24 mouse cellular contexts compared by ENCODE assay signal in genomic region chr2:28040466-28040865, GRCm38 (mm10). TPM values are rescaled to one million over a fixed set of nuclear protein-coding genes. Genes with fewer than 3 reads are reported as not detected.
DNase-seq lines count a peak whose midpoint lies in the region; TF ChIP-seq lines count a peak whose summit lies in the region.
"Had no signal": no experiment of that assay in that cellular context is flagged by ENCODE, and none has a peak within 500 bp of the region (broad histone marks: within the 10 kb centered on the region; RNA-seq: fewer than 3 reads in every experiment).

No protein-coding gene starts in this region.

- peaks cover 9% of the 10 kb centered on the region for H3K36me3 ChIP-seq in myocyte (ENCODE audit: control insufficient read depth, insufficient read depth)

- no peaks in the 10 kb centered on the region for H3K27me3 ChIP-seq in myocyte (ENCODE audit: control insufficient read depth, insufficient read depth, insufficient read length)
- H3K27me3 ChIP-seq: Patski had no signal

- no peaks in the 10 kb centered on the region for H3K79me2 ChIP-seq in myocyte (ENCODE audit: control insufficient read depth, insufficient read depth)

- peak; percentile 30 for TF ChIP-seq POLR2A in myocyte (IDR thresholded peaks at IDR 0.05; ENCODE audit: insufficient read length, low read depth)

- no peak overlapping the region for H3ac ChIP-seq in myocyte (ENCODE audit: control insufficient read depth, insufficient read length)

- H3K4me3 ChIP-seq in myocyte, result no peak overlapping the region

- H3K4me2 ChIP-seq in myocyte (ENCODE audit: low read depth), result no peak overlapping the region

- peak; percentile 2 for DNase-seq in cerebellum, adult 9-10 months
- DNase-seq in cerebellum, adult 9-11 months, result no peak
- DNase-seq in heart, adult 11 months, result peak; percentile 83
- no peak for DNase-seq in heart, postnatal 10 days
- DNase-seq in right cerebral cortex, adult 18-20 months, result no peak
- DNase-seq: adrenal gland, postnatal 10 days; adrenal gland, postnatal 25 days; B cell, adult 2 months; cerebellum, adult 11 months; cerebellum, adult 11-12 months; cerebellum, adult 18-20 months had no signal

- intact Hi-C loops in heart, postnatal 10 days (cut with DNase I), result no loop called here

TF ChIP-seq in myocyte, 11 proteins besides CTCF, POLR2A, EP300 and RAD21:
- TF ChIP-seq TCF12 (IDR thresholded peaks at IDR 0.05; ENCODE audit: insufficient read depth, poor library complexity, severe bottlenecking) (no peak), MYOG (IDR thresholded peaks at IDR 0.05; ENCODE audit: control insufficient read depth in 1 of 3, insufficient read depth in 1 of 3, insufficient read length in 2 of 3, low read depth in 2 of 3) (no peak), POLR2AphosphoS2 (IDR thresholded peaks at IDR 0.05; ENCODE audit: insufficient read length, low read depth) (peak; percentile 85), SRF (IDR thresholded peaks at IDR 0.05; ENCODE audit: control insufficient read depth, insufficient read length, low read depth) (no peak), USF1 (IDR thresholded peaks at IDR 0.05; ENCODE audit: low read depth) (no peak), CEBPB (IDR thresholded peaks at IDR 0.05; ENCODE audit: insufficient read depth, poor library complexity, severe bottlenecking) (no peak), TCF3 (IDR thresholded peaks at IDR 0.05; ENCODE audit: insufficient read length, low read depth) (no peak), MAX (IDR thresholded peaks at IDR 0.05; ENCODE audit: low read depth) (no peak)

RNA-seq across cellular contexts. Expression of gene Fcnb, which starts 44.2 kb away (rescaled TPM):
- not detected for total RNA-seq in heart, postnatal 10 days (2021)
- not detected for polyA plus RNA-seq in myocyte (2012; fragmentation: generic; extraction: Trizol)
- total RNA-seq: adrenal gland, adult 18-20 months; adrenal gland, adult 2 months; adrenal gland, adult 8-10 months; adrenal gland, postnatal 25 days; adrenal gland, postnatal 36 days; CH12.LX; ES-E14; G1E; MEL had no signal
- polyA plus RNA-seq: activated CD4-positive, CD25-positive, alpha-beta regulatory T cell, adult 4 months; adrenal gland, adult 2 months; C2C12; CD4-positive, CD25-positive, alpha-beta regulatory T cell, adult 4 months; G1E; Patski had no signal

Comparison
In these comparisons a context has a peak if more than half of its experiments do, and no peak if none do; other contexts are left out.
1. DNase-seq: peak in cerebellum, adult 9-10 months (single experiment) and heart, adult 11 months (single experiment); none in cerebellum, adult 9-11 months (single experiment), heart, postnatal 10 days (0 of 2) and right cerebral cortex, adult 18-20 months (single experiment).